14 mouse cellular contexts compared by ENCODE assay signal in the genomic region with DNA sequence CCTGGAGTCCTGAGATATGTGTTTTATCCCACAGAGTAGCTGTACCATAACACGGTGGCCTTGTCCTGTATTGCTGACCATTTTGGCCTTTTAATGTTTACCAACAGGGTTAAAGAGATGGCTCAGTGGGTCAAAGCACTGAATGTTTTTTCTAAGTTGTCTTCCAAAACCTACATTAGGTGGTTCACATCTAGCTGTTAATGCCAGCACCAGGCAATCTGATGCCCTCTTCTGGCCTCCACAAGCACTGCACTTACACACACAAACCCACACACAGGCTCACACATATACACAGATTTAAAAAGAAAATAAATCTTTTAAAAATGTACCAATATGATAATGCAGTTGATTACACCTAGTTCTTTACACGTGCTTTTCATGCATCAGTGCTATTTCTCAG. TPM values are rescaled to one million over a fixed set of nuclear protein-coding genes. Genes with fewer than 3 reads are reported as not detected.
DNase-seq lines count a peak whose midpoint lies in the region; ATAC-seq and TF ChIP-seq lines count a peak whose summit lies in the region.
"Had no signal": no experiment of that assay in that cellular context is flagged by ENCODE, and none has a peak within 500 bp of the region (broad histone marks: within the 10 kb centered on the region; RNA-seq: fewer than 3 reads in every experiment).

No protein-coding gene starts in this region.

- DNase-seq in limb, embryonic 11.5 days (ENCODE audit: low spot score): peak; percentile 22
- DNase-seq in limb, embryonic 10.5 days (ENCODE audit: low spot score): no peak
- no peak for DNase-seq in Patski (ENCODE audit: low read depth, low spot score)
- peak; percentile 40 for DNase-seq in splenic B cell, adult 2 months (ENCODE audit: low read depth, low spot score)
- no peak for DNase-seq in embryonic facial prominence, embryonic 10.5 days (ENCODE audit: low spot score)
- DNase-seq: adrenal gland, adult 8-10 months; cerebellum, adult 8-10 months; heart, adult 18-20 months had no signal

- POLR2A ChIA-PET in Patski (lab: Charles Lee): interaction anchor here (0.5 to 0.6 kb wide), 2 partner anchors 8 to 434 kb away, joined by 3 to 6 read pairs; no protein-coding TSS in a partner anchor

- no peaks in the 10 kb centered on the region for H3K36me3 ChIP-seq in limb, embryonic 11.5 days (ENCODE audit: control insufficient read depth, insufficient read depth, low read length)
- peaks cover 26% of the 10 kb centered on the region for H3K36me3 ChIP-seq in limb, embryonic 10.5 days
- H3K36me3 ChIP-seq in E14TG2a.4 (ENCODE audit: insufficient read depth, low read length): peaks cover 33% of the 10 kb centered on the region
- H3K36me3 ChIP-seq in splenic B cell, adult 2 months (ENCODE audit: control insufficient read depth, insufficient read depth, low read length, poor library complexity, severe bottlenecking): 0 out of 2 replicates have a peak, but pooled peaks cover 3% of the 10 kb centered on the region
- peaks cover 28% of the 10 kb centered on the region for H3K36me3 ChIP-seq in embryonic facial prominence, embryonic 10.5 days (replicated peaks)

- no peaks in the 10 kb centered on the region for H3K27me3 ChIP-seq in limb, embryonic 11.5 days (ENCODE audit: control insufficient read depth, insufficient read depth, low read length)
- H3K27me3 ChIP-seq in limb, embryonic 10.5 days (ENCODE audit: low read depth, poor library complexity, severe bottlenecking): no peaks in the 10 kb centered on the region
- H3K27me3 ChIP-seq in E14TG2a.4 (ENCODE audit: insufficient read depth, low read length) (no peaks in the 10 kb centered on the region), Patski (no peaks in the 10 kb centered on the region)
- no peaks in the 10 kb centered on the region for H3K27me3 ChIP-seq in splenic B cell, adult 2 months (ENCODE audit: control insufficient read depth, insufficient read depth, low read length, poor library complexity, severe bottlenecking)
- no peaks in the 10 kb centered on the region for H3K27me3 ChIP-seq in embryonic facial prominence, embryonic 10.5 days (replicated peaks; ENCODE audit: low read depth, poor library complexity, severe bottlenecking)
- H3K27me3 ChIP-seq: megakaryocyte, embryonic 14.5 days; neural tube, embryonic 13.5 days had no signal

- no peak overlapping the region for H3K4me3 ChIP-seq in limb, embryonic 11.5 days (ENCODE audit: low read depth, low read length)
- no peak overlapping the region for H3K4me3 ChIP-seq in limb, embryonic 10.5 days
- H3K4me3 ChIP-seq in E14TG2a.4 (replicated peaks; ENCODE audit: low read length): no peak overlapping the region
- H3K4me3 ChIP-seq in embryonic facial prominence, embryonic 10.5 days: no peak overlapping the region
- H3K4me3 ChIP-seq: erythroblast, embryonic 14.5 days; megakaryocyte, embryonic 14.5 days; neural tube, embryonic 13.5 days had no signal

- TF ChIP-seq CTCF in E14TG2a.4 (conservative IDR thresholded peaks at IDR 0.05; ENCODE audit: low read length) (peak; percentile 62), Patski (IDR thresholded peaks at IDR 0.05) (peak; percentile 69)

- ATAC-seq in limb, embryonic 11.5 days (ENCODE audit: insufficient number of reproducible peaks, low FRiP score, low TSS enrichment, low read depth): no peak
- no peak for ATAC-seq in Patski
- no peak for ATAC-seq in activated CD4-positive, CD25-positive, alpha-beta regulatory T cell, adult 4 months
- ATAC-seq: inflammation-experienced regulatory T-cells, adult 6 months had no signal

- no peak overlapping the region for H3K4me2 ChIP-seq in limb, embryonic 11.5 days (ENCODE audit: low read depth, severe bottlenecking)
- H3K4me2 ChIP-seq: neural tube, embryonic 13.5 days had no signal

- no peak overlapping the region for H3K27ac ChIP-seq in limb, embryonic 11.5 days (replicated peaks; ENCODE audit: low read depth, low read length)
- no peak overlapping the region for H3K27ac ChIP-seq in limb, embryonic 10.5 days
- no peak overlapping the region for H3K27ac ChIP-seq in embryonic facial prominence, embryonic 10.5 days (replicated peaks)
- H3K27ac ChIP-seq: neural tube, embryonic 13.5 days had no signal

- no peaks in the 10 kb centered on the region for H3K9me3 ChIP-seq in limb, embryonic 11.5 days (ENCODE audit: control insufficient read depth, low read length)
- H3K9me3 ChIP-seq in limb, embryonic 10.5 days (replicated peaks): no peaks in the 10 kb centered on the region
- H3K9me3 ChIP-seq in E14TG2a.4 (ENCODE audit: low read length): no peaks in the 10 kb centered on the region
- H3K9me3 ChIP-seq in embryonic facial prominence, embryonic 10.5 days: no peaks in the 10 kb centered on the region
- H3K9me3 ChIP-seq: megakaryocyte, embryonic 14.5 days; neural tube, embryonic 13.5 days had no signal

- in situ Hi-C loops in Patski (cut with MboI; ENCODE audit: low pct_unique_long_range_greater_than_20kb): no loop called here

- no peak overlapping the region for H3K9ac ChIP-seq in limb, embryonic 11.5 days (ENCODE audit: low read length)
- H3K9ac ChIP-seq: neural tube, embryonic 13.5 days had no signal

- WGBS in limb, embryonic 11.5 days: 87% methylated on average over 2 of the region's 2 CpGs
- WGBS in limb, embryonic 10.5 days: 88% methylated on average over 2 of the region's 2 CpGs
- 88% methylated on average over 2 of the region's 2 CpGs for WGBS in embryonic facial prominence, embryonic 10.5 days

- no peaks in the 10 kb centered on the region for H3K4me1 ChIP-seq in limb, embryonic 11.5 days (ENCODE audit: control insufficient read depth, insufficient read depth, low read length)
- H3K4me1 ChIP-seq in limb, embryonic 10.5 days: no peaks in the 10 kb centered on the region
- H3K4me1 ChIP-seq in E14TG2a.4 (replicated peaks; ENCODE audit: low read depth, low read length): no peaks in the 10 kb centered on the region
- H3K4me1 ChIP-seq in embryonic facial prominence, embryonic 10.5 days: no peaks in the 10 kb centered on the region
- H3K4me1 ChIP-seq: megakaryocyte, embryonic 14.5 days; neural tube, embryonic 13.5 days had no signal

- CTCF ChIA-PET in Patski (lab: Charles Lee): interaction anchor here (0.7 to 1.2 kb wide), 3 partner anchors 16 to 22 kb away, joined by 3 to 4 read pairs (median 3); a partner anchor contains a TSS

RNA-seq across cellular contexts. Expression of a gene that starts 17.7 kb away (rescaled TPM):
- 40.1 and 46.8 TPM in 2 replicates for polyA plus RNA-seq in limb, embryonic 11.5 days (2014; fragmentation: Nextera tagmentation; extraction: Ambion mirVana)
- polyA plus RNA-seq in limb, embryonic 10.5 days (2016; fragmentation: Nextera tagmentation; extraction: Ambion mirVana): 33.4 and 36.9 TPM in 2 replicates
- 27.2 TPM for polyA plus RNA-seq in Patski (2021)
- 36.0 and 37.4 TPM in 2 replicates for polyA plus RNA-seq in embryonic facial prominence, embryonic 10.5 days (2016; fragmentation: Nextera tagmentation; extraction: Ambion mirVana)
- polyA plus RNA-seq in activated CD4-positive, CD25-positive, alpha-beta regulatory T cell, adult 4 months (2017; shearing (Covaris generic)): 10 to 100 TPM; 11.6 to 12.0 TPM

RNA-seq across cellular contexts. Expression of a gene that starts 19.3 kb away (rescaled TPM):
- polyA plus RNA-seq in limb, embryonic 11.5 days (2014; fragmentation: Nextera tagmentation; extraction: Ambion mirVana): 12.6 and 14.4 TPM in 2 replicates
- 13.9 and 14.8 TPM in 2 replicates for polyA plus RNA-seq in limb, embryonic 10.5 days (2016; fragmentation: Nextera tagmentation; extraction: Ambion mirVana)
- 12.6 TPM for polyA plus RNA-seq in Patski (2021)
- polyA plus RNA-seq in embryonic facial prominence, embryonic 10.5 days (2016; fragmentation: Nextera tagmentation; extraction: Ambion mirVana): 16.3 and 20.2 TPM in 2 replicates
- polyA plus RNA-seq in activated CD4-positive, CD25-positive, alpha-beta regulatory T cell, adult 4 months (2017; shearing (Covaris generic)): 10 to 100 TPM; 10.3 to 11.6 TPM

Comparison
In these comparisons a context has a peak if more than half of its experiments do, and no peak if none do; other contexts are left out.
1. DNase-seq: peak in limb, embryonic 11.5 days (single experiment) and splenic B cell, adult 2 months (single experiment); none in limb, embryonic 10.5 days (single experiment), Patski (single experiment) and embryonic facial prominence, embryonic 10.5 days (single experiment).